Mouse (Mus musculus): ENCODE measurements around the gene Crim1.

The Crim1 gene

DNA sequence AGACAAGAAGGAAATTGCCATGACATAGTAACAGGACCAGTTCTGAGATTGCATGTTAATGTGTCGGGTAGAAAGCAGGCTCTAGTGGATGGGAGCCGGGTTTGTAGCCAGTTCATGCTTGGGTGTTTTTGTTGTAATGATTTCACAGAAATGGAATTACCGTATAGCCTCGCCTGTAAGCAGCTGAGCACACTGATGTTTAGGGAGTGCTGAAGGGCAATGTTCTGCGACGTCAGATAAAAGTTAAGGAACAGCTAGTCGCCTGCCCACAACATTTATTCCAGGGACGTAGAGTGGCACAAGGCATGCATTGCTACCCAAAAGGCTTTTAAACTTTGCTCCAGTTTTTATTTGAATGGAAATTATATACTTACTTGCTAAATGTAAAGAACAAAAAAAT is 131.4 kb downstream of the Crim1 start:
- DNase-seq, result no peak

- no peak for DNase-seq
Measured at GRCm38 (mm10) chr17:78333275-78333674, 133.2 kb downstream of the Crim1 start.

DNA sequence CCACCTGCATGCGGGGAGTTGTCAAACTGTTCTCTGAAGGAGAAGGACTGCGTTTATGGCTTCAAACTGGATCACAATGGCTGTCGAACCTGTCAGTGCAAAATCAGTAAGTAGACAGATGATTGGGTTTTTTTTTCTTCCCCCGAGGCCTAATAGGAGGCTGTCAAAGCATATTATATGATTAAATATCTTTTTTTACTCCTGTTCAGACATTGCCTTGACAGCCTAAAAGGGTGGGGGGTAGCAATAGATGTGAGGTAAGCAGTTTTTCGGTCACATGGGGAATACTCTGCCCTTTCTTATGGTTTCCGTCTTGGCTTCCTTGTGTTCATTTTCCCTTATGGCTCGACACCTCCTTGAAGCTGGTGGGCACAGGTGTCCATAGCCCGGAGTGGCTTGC is 135.2 kb downstream of the Crim1 start:
- DNase-seq, result no peak

DNA sequence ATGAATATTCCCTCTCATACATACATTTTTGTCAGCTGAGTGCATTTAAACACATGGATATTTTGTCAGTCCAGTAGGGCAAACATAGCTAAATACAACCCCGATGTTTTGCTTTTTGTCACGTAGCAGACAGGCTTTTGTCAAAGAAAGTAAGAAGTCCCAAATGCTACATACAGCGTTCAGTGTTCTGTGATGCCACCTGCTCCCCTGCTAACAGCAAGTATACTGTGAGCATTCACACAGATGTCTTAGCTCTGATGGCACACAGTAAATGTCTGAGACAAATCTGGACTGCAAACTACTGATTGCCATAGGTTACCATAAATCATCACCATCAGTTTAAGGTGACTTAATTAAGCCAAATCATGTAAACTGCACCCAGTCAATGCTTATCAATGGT is 143.6 kb downstream of the Crim1 start:
- DNase-seq, result no peak

- no peak for DNase-seq
Measured at GRCm38 (mm10) chr17:78347111-78347801, 147.2 kb downstream of the Crim1 start.

DNA sequence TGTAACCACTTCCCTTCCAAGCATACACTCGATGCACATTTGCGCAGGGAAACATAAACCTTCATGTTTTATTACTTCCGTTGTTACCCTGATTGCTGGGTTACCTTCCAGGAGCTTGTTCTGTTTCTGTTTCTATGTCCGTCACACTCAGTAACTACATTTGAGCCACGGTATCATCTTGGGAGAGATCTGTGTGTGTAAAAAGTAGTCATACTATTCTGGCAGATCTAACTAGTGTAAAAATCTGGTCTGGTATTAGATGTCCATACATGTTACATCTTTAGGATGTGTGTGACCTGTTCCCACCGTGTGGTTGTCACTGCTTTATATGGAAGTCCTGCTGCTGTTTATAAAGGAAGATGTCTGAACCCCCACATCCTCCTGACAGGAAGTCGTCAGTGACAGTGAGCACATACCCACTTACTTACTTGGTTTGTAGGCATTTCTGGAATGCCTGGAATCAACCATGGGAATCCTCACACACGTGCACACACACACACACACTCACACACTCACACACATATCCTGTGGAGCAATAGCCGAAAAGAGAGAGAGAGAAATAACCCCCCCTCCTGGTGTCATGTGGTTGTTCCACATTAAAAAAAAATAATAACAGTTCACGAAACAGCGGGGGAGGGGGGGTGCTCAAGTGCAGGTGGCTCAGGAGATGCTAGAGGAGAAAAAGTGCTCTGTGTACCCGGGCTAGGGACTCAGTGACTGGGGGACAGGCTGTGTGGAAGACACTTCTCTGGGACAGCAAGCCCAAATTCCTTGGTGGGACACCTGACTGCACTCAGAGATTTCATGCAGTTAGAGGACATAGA is 151.8 kb downstream of the Crim1 start:
- no peak for DNase-seq

DNA sequence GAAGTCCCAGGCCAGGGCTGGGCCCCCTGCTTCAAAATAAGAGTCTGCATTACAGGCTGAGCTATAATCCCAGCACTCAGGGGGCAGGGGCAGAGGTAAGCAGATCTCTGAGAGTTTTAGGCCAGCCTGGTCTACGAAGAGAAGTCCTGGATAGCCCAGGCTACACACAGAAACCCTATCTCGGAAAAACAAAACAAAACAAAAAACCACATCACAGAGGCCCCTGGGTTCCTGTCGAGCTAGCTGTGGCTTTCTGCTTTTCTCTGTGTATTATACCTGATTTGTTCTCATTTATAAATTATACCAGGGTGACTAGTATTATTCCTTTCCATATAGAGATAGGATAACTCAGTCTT is 152.4 kb downstream of the Crim1 start:
- no peak for DNase-seq

DNA sequence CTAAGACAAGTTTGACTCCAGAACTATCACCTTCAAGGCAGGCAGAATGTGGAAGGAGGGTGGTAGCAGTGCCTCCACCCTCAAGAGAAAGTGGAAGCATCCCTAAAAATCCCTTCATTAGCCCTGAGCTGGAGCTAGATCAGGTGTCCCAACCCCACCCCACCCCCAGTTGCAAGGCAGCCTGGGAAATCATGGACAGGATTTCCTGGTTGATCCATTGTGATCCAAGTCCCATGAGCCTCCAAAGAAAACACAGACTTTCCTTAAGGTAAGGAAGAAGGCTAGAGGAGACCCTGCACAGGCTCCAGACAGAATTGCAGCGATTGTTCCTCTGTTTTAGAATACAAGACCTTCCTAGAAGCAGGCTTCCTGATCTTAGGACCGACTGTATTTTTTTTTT is 154.4 kb downstream of the Crim1 start:
- DNase-seq, result no peak

- DNase-seq, result no peak
Measured at GRCm38 (mm10) chr17:78354871-78355270, 154.8 kb downstream of the Crim1 start.

DNA sequence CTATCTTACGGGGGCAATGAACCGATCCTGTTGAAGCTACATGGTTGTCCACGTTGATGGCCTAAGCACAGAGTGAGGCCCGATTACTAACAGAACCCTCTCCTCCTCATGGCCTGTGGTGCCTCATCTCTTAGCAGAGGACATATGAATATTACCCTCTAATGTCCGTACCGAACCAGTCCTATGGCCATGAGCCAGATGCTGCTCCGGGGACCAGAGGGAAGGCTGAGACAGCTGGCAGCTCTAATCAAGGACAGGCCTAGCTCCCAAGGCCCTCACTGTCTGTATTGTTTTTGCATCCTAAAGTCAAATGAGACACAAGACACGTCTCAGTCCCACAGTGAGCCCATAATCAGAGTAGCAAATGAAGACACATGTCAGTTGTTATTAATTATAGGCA is 155.6 kb downstream of the Crim1 start:
- DNase-seq, result no peak

DNA sequence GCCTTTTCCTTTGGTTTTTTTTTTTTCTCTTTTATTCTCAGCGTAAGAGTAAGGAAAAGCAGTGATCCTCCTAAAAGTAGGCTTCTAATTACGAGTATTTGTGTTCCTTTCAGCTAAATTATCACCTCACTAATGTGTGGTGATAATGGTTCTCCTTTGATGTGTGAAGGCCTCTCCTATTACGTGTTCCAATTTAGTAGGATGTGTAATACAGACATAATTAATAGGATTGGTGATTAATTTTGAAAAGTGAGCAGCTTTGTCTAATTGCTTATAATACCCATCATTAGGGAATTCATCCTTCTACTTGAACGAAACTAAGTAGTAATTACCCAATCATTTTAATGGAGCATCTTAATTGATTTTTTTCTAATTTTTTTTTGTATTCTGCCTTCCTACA is 157.7 kb downstream of the Crim1 start:
- DNase-seq, result no peak

DNA sequence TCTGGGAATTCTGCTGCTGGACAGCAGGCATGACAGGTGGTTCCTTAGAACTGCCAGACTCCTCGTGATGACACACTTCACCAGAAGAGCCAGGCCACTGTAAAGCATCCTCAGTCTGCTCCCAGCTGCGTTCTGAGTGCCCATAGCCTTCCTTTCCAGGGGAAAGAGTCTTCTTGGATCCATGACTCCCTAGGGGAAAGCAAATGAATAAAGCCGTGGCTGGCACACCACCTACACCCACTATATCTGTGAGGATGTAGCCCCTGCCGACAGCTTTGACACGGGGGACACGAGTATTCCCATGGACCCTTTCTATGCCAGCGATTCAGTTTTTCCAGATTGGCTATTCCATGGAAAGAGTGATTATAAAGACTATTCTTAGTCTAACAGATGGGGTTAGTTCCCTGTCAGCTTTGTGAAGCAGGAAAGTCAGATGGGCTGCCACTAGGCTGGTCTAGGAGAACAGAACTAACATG is 158.2 kb downstream of the Crim1 start:
- no peak for DNase-seq

- no peak for DNase-seq
Measured at GRCm38 (mm10) chr17:78361939-78362728, 162.1 kb downstream of the Crim1 start.

GRCm38 (mm10) chr17:78364555-78365302 is 164.7 kb downstream of the Crim1 start:
- no peak for DNase-seq

GRCm38 (mm10) chr17:78366070-78366469 is 166.0 kb downstream of the Crim1 start:
- DNase-seq, result no peak

- DNase-seq, result no peak
Measured at GRCm38 (mm10) chr17:78368481-78368880, 168.4 kb downstream of the Crim1 start.

DNA sequence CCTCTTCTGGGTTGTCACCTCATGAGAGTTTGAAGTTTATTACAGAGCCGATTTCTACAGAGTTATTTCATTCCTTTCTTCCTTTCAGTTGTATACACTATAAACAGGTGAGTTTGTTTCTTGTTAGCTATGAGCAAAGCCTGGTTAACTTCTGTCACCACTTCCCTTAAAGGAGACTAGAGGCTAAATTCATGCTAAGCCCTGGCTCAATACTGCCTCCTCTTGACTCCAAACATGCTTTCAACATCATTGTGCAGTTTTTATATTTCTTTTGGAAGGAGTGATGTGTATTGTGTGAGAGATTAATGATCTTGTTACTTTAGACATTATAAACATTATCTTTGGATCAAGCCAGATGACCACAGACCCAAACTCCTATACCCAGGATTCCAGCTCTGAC is 170.4 kb downstream of the Crim1 start:
- DNase-seq, result no peak

GRCm38 (mm10) chr17:78373174-78373573 is 173.1 kb downstream of the Crim1 start:
- DNase-seq, result no peak

DNA sequence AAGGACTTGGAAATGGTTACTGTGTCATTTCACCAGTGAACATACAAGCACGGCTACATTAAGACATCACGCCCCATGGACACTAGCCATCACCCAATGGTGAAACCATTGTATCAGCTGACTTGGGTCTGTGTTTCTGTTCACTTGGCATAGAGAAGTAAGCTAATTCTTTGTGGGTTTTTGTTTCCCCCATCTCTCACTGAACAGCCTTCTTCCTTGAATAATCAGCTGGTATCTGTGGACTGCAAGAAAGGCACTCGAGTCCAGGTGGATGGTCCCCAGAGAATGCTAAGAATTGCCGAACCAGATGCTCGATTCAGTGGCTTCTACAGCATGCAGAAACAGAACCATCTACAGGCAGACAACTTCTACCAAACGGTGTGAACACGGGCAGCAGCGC is 173.8 kb downstream of the Crim1 start:
- DNase-seq, result no peak

DNA sequence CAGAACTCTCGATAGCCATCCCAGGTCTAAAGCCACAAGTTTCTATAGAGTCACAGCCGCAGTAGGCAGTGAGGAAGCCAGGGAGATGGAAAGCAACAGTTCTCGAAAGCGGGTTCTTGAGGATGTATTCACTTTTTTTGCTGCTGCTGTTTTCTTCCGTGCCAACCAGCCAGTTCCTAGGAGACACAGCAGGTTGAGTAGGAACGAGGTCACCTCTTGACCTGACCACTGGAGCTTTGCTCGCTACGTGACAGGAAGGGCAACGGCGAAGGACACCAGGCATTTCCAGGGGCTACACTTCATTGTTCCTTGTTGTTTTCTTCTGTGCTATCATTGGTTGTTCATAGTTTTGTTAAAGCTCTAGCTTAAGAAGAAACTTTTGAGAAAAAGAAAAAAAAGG is 174.7 kb downstream of the Crim1 start:
- no peak for DNase-seq

- no peak for DNase-seq
Measured at GRCm38 (mm10) chr17:78376587-78376986, 176.5 kb downstream of the Crim1 start.

DNA sequence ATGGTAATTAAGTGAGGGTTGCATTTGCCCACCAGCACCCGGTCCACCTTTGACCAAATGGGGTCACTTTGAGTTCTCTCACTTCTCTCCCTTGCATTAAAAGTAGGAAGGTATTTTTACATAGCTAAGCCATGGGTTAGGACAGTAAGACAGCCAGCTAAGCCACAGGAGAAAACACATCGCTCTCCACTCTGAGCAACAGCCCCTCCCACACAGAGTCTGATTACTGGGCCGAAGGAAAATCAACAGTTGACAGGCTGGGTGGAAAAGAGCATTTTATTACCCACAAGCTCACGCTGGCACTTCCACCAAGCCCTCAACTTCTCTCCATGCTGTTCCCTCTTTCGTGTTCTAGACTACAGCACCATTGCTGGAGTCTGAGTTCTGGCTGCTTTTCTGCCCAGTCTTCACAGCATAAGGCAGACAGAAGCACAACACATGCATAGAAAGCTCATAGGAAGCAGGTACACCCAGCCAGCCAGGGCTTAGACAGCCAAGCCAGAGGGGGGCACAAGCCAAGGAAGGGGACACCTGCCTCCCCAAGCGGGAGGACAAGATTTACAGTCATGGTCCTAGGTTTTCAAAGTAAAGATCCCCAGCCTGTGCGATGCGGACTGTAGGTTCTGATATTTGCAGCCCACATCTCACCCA is 179.2 kb downstream of the Crim1 start:
- DNase-seq, result no peak
